In genomic region chr17:53570932-53571331, GRCm38 (mm10) we compare ENCODE assay signal across 1 mouse cellular context.
A peak's percentile ranks its signal among the peaks of the same experiment; 100 is the strongest.
TF ChIP-seq lines count a peak whose summit lies in the region.

No protein-coding gene starts in this region.

TF ChIP-seq in ES-E14, 5 proteins besides CTCF, POLR2A, EP300 and RAD21:
- TF ChIP-seq ZNF384 (IDR thresholded peaks at IDR 0.05; ENCODE audit: low read depth, low read length): peak; percentile 85
